Mouse (Mus musculus) liver, adult 2 months (tissue): ENCODE results near the gene Taf8. TPM values are rescaled to one million over a fixed set of nuclear protein-coding genes. Genes with fewer than 3 reads are reported as not detected.

Experiments used
- DNase-seq: peaks from one replicate; pipeline ENCODE4 v3.0.0-alpha.2; 2011; ENCODE audit warnings: low read depth, low spot score; ENCODE audit errors: extremely low read depth
- H3K27ac ChIP-seq: fragments of 200-500 bp; replicated peaks from 2 replicates; pipeline ENCODE4 v1.5.1; 2012; ENCODE audit warnings: low read depth, mild to moderate bottlenecking, control low read depth, inconsistent platforms, low read length; ENCODE audit not compliant: insufficient read depth
- H3K27me3 ChIP-seq: fragments of 200-500 bp; 2 replicates; pipeline ENCODE4 v1.6.1; 2012; ENCODE audit warnings: mild to moderate bottlenecking, moderate library complexity, low read length, inconsistent platforms; ENCODE audit not compliant: control insufficient read depth, insufficient read depth
- H3K36me3 ChIP-seq: fragments of 200-500 bp; 2 replicates; pipeline ENCODE4 v1.6.1; 2012; ENCODE audit warnings: low read length, inconsistent platforms; ENCODE audit not compliant: control insufficient read depth, insufficient read depth
- H3K4me1 ChIP-seq: fragments of 200-500 bp; 2 replicates; pipeline ENCODE4 v1.6.1; 2011; ENCODE audit warnings: low read length; ENCODE audit not compliant: control insufficient read depth, insufficient read depth
- H3K4me3 ChIP-seq: fragments of 200-500 bp; 2 replicates; pipeline ENCODE4 v1.5.1; 2011; ENCODE audit warnings: low read depth, mild to moderate bottlenecking, control low read depth, low read length, moderate library complexity; ENCODE audit not compliant: insufficient read depth
- H3K79me2 ChIP-seq: fragments of 200-500 bp; 2 replicates; pipeline ENCODE4 v1.6.1; 2012; ENCODE audit warnings: inconsistent platforms, mild to moderate bottlenecking, low read length, moderate library complexity; ENCODE audit not compliant: control insufficient read depth, insufficient read depth
- H3K9ac ChIP-seq: fragments of 200-500 bp; 2 replicates; pipeline ENCODE4 v1.6.1; 2012; ENCODE audit warnings: low read depth, mild to moderate bottlenecking, control low read depth, inconsistent platforms, low read length
- CTCF ChIP-seq: fragments of 200-500 bp; IDR thresholded peaks from 2 replicates; pipeline ENCODE4 v1.5.1; 2011; ENCODE audit warnings: low read depth, low read length, control low read depth
- POLR2A ChIP-seq: fragments of 200-500 bp; IDR thresholded peaks from 2 replicates; pipeline ENCODE4 v1.6.1; 2011; ENCODE audit warnings: low read length, control low read depth; ENCODE audit not compliant: insufficient read depth; ENCODE audit errors: extremely low read depth
- WGBS: fragments of 180-500 bp; shearing (Covaris S2); methylation state at CpG from one replicate; pipeline ENCODE4 v1.1.7; 2018; 5-methylcytosine and 5-hydroxymethylcytosine counted together
- polyA plus RNA-seq: library from polyadenylated mRNA; depleted of rRNA; stranded (reverse); fragments of >200 nt; gene quantifications from 2 replicates; pipeline ENCODE4 v1.2.3, GENCODE M21; 2012
- total RNA-seq: library from RNA; depleted of rRNA; stranded (reverse); fragments of >200 nt; gene quantifications from 2 replicates; pipeline ENCODE4 v1.2.3, GENCODE M21; 2014

Gene Taf8
- total and polyA plus RNA-seq, 2 experiments, result 8.2 to 9.6 TPM

- Histone ChIP-seq H3K27ac (no peak overlapping the region), H3K36me3 (peaks cover 7% of the 10 kb centered on the region), H3K79me2 (peaks cover 23% of the 10 kb centered on the region; the same call in 1 of the 2 replicates), H3K4me1 (peaks cover 8% of the 10 kb centered on the region), H3K9ac (no peak overlapping the region), H3K4me3 (no peak overlapping the region), H3K27me3 (no peaks in the 10 kb centered on the region)
- no peak for DNase-seq
- WGBS, result 84% methylated on average over 12 of the region's 12 CpGs
- no peak for TF ChIP-seq POLR2A
- no peak for TF ChIP-seq CTCF
These were observed 51.1 kb downstream of the Taf8 start for GRCm38 (mm10) chr17:47450880-47451565.

- H3K27ac ChIP-seq, result no peak overlapping the region
- peaks cover 8% of the 10 kb centered on the region for H3K4me1 ChIP-seq
- no peak overlapping the region for H3K9ac ChIP-seq
- TF ChIP-seq CTCF (no peak), POLR2A (no peak)
- 84% methylated on average over 7 of the region's 7 CpGs for WGBS
- peaks cover 7% of the 10 kb centered on the region for H3K36me3 ChIP-seq
- no peak overlapping the region for H3K4me3 ChIP-seq
- H3K79me2 ChIP-seq, result peaks cover 27% of the 10 kb centered on the region; the same call in 1 of the 2 replicates
- H3K27me3 ChIP-seq, result no peaks in the 10 kb centered on the region
- DNase-seq, result no peak
These were observed 51.9 kb downstream of the Taf8 start for GRCm38 (mm10) chr17:47450239-47450638.

DNA sequence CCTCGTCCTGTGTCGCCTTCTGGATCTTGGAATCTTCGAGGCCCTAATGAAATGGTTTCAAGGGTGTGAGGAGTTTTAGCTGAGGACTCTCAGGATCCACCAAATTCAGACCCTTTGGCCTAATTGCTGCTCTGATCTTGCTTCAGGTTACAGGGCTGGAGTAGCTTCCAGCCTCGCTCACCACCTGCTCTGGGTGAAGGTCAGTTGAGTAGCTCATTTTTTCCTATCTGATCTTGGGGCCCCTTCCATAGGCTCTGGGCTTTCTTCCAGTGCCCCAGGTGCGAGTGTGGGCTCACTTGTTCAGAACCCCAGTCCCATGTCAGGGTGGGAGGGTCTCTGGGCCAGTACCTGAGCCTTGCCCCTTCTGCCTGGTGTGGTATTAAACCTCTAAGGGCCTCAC, 52.7 kb downstream of the Taf8 start:
- H3K4me1 ChIP-seq, result peaks cover 9% of the 10 kb centered on the region
- H3K27me3 ChIP-seq, result no peaks in the 10 kb centered on the region
- H3K36me3 ChIP-seq, result peaks cover 7% of the 10 kb centered on the region
- H3K79me2 ChIP-seq, result peaks cover 32% of the 10 kb centered on the region; the same call in 1 of the 2 replicates
- H3K27ac ChIP-seq, result no peak overlapping the region
- DNase-seq, result no peak
- TF ChIP-seq CTCF, result no peak
- TF ChIP-seq POLR2A, result no peak
- WGBS, result 91% methylated on average over 5 of the region's 5 CpGs
- no peak overlapping the region for H3K4me3 ChIP-seq
- no peak overlapping the region for H3K9ac ChIP-seq

DNA sequence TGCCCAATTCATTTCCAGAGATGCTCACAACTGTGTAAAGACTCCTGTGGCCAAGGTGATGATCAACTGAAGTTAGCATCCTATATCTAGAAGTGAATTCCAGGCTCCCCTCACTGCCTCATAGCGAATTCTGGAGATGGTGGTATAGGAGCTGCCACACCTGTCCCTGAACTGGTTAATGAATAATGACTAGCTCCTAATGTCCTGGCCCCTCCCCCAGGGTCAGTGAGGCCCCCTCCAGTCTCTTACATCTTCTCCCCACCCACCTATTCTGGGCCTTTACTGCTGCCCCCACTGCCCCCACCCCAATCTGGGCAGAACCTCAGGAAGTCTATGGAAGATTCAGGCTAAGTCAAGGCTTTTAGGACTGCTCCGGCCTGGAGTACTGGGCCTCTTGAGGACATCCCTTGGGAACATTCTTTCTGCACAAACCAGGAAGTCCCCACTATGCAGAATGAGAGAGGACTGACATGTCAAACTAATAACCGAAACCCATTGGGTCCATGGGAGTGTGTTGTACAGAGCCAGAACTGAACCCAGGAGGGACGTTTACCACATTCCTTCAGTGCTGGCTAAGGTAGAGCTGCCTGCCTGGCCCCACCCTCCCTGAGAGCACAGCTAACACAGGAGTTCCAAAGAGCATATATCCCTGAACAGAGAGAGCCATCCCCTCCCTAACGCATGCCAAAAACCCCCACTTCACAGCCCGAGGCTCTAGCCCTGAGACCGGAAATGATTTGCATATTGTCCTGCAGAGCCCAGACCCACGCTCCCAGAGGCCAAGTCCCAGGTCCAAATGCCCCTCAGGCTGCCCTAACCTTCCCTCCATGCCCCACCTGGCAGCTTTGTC, 53.3 kb downstream of the Taf8 start:
- no peak overlapping the region for H3K9ac ChIP-seq
- WGBS, result 75% methylated on average over 8 of the region's 8 CpGs
- peaks cover 7% of the 10 kb centered on the region for H3K36me3 ChIP-seq
- H3K27me3 ChIP-seq, result no peaks in the 10 kb centered on the region
- TF ChIP-seq POLR2A (no peak), CTCF (no peak)
- peaks cover 15% of the 10 kb centered on the region for H3K4me1 ChIP-seq
- DNase-seq, result no peak
- no peak overlapping the region for H3K4me3 ChIP-seq
- H3K27ac ChIP-seq, result no peak overlapping the region
- H3K79me2 ChIP-seq, result peaks cover 38% of the 10 kb centered on the region; the same call in 1 of the 2 replicates

DNA sequence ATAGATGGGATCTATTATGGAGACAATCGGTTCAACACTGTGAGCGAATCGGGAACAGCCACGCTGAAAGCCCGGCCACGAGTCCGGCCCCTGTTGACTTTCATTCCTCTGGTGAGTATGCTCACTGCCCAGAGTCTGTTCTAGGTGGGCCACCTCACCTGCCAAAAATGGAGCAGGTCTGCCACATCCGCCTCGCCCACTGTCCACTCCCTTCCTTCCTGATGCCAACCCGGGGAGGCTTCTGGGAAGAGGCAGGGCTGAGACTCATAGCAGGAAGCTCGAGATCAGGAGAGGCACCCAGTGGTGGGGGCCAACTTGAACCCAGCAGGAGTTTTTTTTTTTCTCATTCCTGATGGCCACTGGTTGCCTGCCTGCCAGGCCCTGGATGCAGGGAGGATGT, 55.5 kb downstream of the Taf8 start:
- H3K27ac ChIP-seq, result no peak overlapping the region
- TF ChIP-seq POLR2A (no peak), CTCF (no peak)
- no peak overlapping the region for H3K9ac ChIP-seq
- H3K4me1 ChIP-seq, result peaks cover 25% of the 10 kb centered on the region
- 82% methylated on average over 11 of the region's 11 CpGs for WGBS
- no peak overlapping the region for H3K4me3 ChIP-seq
- H3K36me3 ChIP-seq, result peaks cover 7% of the 10 kb centered on the region
- no peak for DNase-seq
- peaks cover 52% of the 10 kb centered on the region for H3K79me2 ChIP-seq
- no peaks in the 10 kb centered on the region for H3K27me3 ChIP-seq
